Mouse (Mus musculus) lung, postnatal 0 days (tissue): Measurements from ENCODE around the gene Id3. TPM values are rescaled to one million over a fixed set of nuclear protein-coding genes. Genes with fewer than 3 reads are reported as not detected.

Experiments
- ATAC-seq: fragments of 200-750 bp; cut with Nextera tagmentation; 2 replicates; pipeline ENCODE4 v1.8.0; 2017; ENCODE audit warnings: moderate library complexity
- DNase-seq: peaks from one replicate; pipeline ENCODE4 v3.0.0-alpha.2; 2016; ENCODE audit warnings: low spot score
- H3K27ac ChIP-seq: fragments of 300-500 bp; sonication (generic); 2 replicates; pipeline ENCODE4 v1.5.1; 2014; ENCODE audit warnings: antibody characterized with exemption, mild to moderate bottlenecking, low read length, mixed read lengths
- H3K27me3 ChIP-seq: fragments of 300-500 bp; sonication (generic); replicated peaks from 2 replicates; pipeline ENCODE4 v1.6.1; 2014; ENCODE audit warnings: low read length, mixed read lengths; ENCODE audit not compliant: insufficient read depth
- H3K36me3 ChIP-seq: fragments of 300-500 bp; sonication (generic); 2 replicates; pipeline ENCODE4 v1.6.1; 2014; ENCODE audit warnings: low read length, mixed read lengths; ENCODE audit not compliant: insufficient read depth
- H3K4me1 ChIP-seq: fragments of 300-500 bp; sonication (generic); 2 replicates; pipeline ENCODE4 v1.6.1; 2014; ENCODE audit warnings: antibody characterized with exemption, low read depth, low read length, mixed read lengths; ENCODE audit not compliant: insufficient read depth
- H3K4me2 ChIP-seq: fragments of 300-500 bp; sonication (generic); replicated peaks from 2 replicates; pipeline ENCODE4 v1.6.1; 2014; ENCODE audit warnings: low read depth, mild to moderate bottlenecking, low read length, moderate library complexity, mixed read lengths
- H3K4me3 ChIP-seq: fragments of 300-500 bp; sonication (generic); 2 replicates; pipeline ENCODE4 v1.5.1; 2014; ENCODE audit warnings: low read depth, low read length
- H3K9ac ChIP-seq: fragments of 300-500 bp; sonication (generic); replicated peaks from 2 replicates; pipeline ENCODE4 v1.6.1; 2014; ENCODE audit warnings: low read depth, mild to moderate bottlenecking
- H3K9me3 ChIP-seq: fragments of 300-500 bp; sonication (generic); 2 replicates; pipeline ENCODE4 v1.6.1; 2016; ENCODE audit warnings: low read length, mixed read lengths
- CTCF ChIP-seq: IDR thresholded peaks from 2 replicates; pipeline ENCODE4 v1.5.1; 2016; ENCODE audit warnings: antibody characterized with exemption, mild to moderate bottlenecking
- EP300 ChIP-seq: IDR thresholded peaks from 2 replicates; pipeline ENCODE4 v1.6.1; 2016; ENCODE audit warnings: antibody characterized with exemption, mild to moderate bottlenecking, control low read depth
- WGBS: fragments of 180-500 bp; shearing (Covaris S2); extraction: QIAGEN DNeasy Blood & Tissue Kit; methylation state at CpG from one replicate; pipeline ENCODE4 v1.1.7; 2014; 5-methylcytosine and 5-hydroxymethylcytosine counted together
- polyA plus RNA-seq: library from polyadenylated mRNA; unstranded; fragments of >200 nt; fragmentation: Nextera tagmentation; extraction: Ambion mirVana; gene quantifications from 2 replicates; pipeline ENCODE4 v1.2.1, GENCODE M21; 2015

Gene Id3
- polyA plus RNA-seq, 1 experiment from 2014 or later, result 477 TPM

DNA sequence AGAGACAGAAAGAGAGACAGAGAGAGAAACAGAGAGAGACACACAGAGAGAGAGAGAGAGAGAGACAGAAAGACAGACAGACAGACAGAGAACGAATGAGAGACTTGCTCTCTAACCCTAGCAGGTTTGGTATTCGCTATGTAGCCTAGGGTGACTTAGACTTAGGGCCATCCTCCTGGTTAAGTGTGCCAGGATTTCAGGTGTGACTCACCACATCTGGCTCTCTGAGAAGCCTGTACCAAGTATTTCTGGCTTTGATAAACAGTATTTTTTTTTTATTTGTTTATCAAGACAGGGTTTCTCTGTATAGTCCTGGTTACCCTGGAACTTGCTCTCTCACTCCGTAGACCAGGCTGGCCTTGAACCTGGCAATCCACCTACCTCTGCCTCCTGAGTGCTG, 24.4 kb downstream of the Id3 start:
- 77% methylated on average over 3 of the region's 3 CpGs for WGBS
- no peaks in the 10 kb centered on the region for H3K4me1 ChIP-seq
- no peaks in the 10 kb centered on the region for H3K9me3 ChIP-seq
- H3K4me2 ChIP-seq, result no peak overlapping the region
- no peak for ATAC-seq
- H3K36me3 ChIP-seq, result no peaks in the 10 kb centered on the region
- no peak for DNase-seq
- no peak overlapping the region for H3K9ac ChIP-seq
- no peak overlapping the region for H3K4me3 ChIP-seq
- H3K27ac ChIP-seq, result no peak overlapping the region
- H3K27me3 ChIP-seq, result no peaks in the 10 kb centered on the region
- TF ChIP-seq EP300 (no peak), CTCF (no peak)

DNA sequence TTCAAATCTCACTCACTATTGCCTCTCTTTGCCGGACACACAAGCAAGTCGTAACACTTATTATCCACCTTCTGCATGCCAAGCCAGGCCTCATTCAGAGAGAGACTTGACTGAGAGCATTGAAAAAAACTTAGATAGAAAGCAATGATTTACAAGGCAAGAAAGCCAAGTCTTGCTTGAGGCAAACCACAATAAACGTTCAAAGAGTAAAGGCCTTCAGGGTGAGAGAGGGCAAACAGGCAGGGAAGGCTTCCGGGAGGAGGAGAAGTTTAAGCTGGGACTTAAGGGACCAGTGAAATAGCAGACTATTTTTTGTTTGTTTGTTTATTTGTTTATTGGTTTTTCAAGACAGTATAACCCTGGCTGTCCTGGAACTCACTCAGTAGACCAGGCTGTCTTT, 27.1 kb downstream of the Id3 start:
- DNase-seq, result no peak

DNA sequence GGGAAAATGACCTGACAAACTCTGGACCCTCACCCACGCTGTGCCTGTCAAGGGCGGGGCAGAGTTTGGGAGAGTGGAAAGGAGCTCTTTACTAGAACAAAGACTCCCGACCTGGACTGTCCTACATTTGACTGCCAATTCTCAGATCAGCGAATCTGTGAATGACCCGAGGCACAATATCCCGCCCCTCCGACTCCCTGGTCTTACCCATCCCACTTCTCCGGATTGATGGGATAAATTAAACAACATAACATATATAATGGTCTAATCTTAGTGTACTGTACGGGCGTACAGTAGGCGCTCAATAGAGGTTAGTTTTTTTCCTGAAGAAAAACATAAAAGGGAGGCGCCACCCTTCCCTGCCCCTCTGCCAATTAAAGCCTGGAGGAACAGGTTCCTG, 28.2 kb downstream of the Id3 start:
- no peak for TF ChIP-seq CTCF
- no peak for TF ChIP-seq EP300
- DNase-seq (peak; percentile 28), ATAC-seq (0 out of 2 replicates have a peak, but pooled peaks have one; percentile 20)
- Histone ChIP-seq H3K9ac (peak overlapping the region; percentile 58), H3K27ac (peak overlapping the region; percentile 47; the same call in 1 of the 2 replicates), H3K36me3 (no peaks in the 10 kb centered on the region), H3K27me3 (no peaks in the 10 kb centered on the region), H3K9me3 (no peaks in the 10 kb centered on the region), H3K4me2 (peak overlapping the region; percentile 100), H3K4me1 (peaks cover 35% of the 10 kb centered on the region), H3K4me3 (peak overlapping the region; percentile 74)
- WGBS, result 28% methylated on average over 12 of the region's 12 CpGs

More for the DNA sequence above, 27.1 kb downstream of the Id3 start:
- H3K4me2 ChIP-seq, result no peak overlapping the region
- no peak overlapping the region for H3K9ac ChIP-seq
- H3K36me3 ChIP-seq, result no peaks in the 10 kb centered on the region
- H3K27me3 ChIP-seq, result no peaks in the 10 kb centered on the region
- TF ChIP-seq CTCF (no peak), EP300 (no peak)
- no peak overlapping the region for H3K27ac ChIP-seq
- no peaks in the 10 kb centered on the region for H3K9me3 ChIP-seq
- 84% methylated on average over 4 of the region's 4 CpGs for WGBS
- peaks cover 26% of the 10 kb centered on the region for H3K4me1 ChIP-seq
- ATAC-seq, result no peak
- H3K4me3 ChIP-seq, result no peak overlapping the region

DNA sequence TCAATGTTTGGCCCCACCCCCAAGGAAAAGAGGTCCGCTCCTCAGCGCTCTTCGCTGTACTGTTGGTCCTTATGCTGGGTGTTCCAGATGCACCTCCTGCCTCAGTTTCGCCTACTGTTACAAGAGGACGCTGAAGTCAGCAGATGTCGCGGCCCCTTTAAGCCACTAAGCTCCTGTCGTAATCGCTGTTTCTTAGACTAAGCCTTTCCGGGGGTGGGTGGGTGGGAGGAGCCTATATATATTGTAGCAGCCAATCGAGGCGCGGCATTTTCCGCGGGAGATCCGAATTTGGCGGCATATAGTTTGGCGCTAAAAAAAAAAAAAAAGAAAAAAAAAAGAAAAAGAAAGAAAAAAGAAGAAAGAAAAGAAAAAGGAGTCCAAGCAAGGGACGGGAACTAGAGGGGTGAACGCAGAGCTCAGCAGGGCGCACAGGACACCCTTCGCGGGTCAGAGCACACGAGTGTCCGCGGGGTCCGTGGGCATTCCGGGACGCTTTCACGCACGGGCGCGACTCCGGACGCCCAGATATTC, 28.8 kb downstream of the Id3 start, which contains the start of gene E2f2:
TSS of gene E2f2 (plus strand) at position 384 of the 531 bp plus-strand sequence.
- Histone ChIP-seq H3K4me3 (peak within 1 kb of the TSS; percentile 74), H3K4me1 (peaks cover 42% of the 10 kb centered on the region), H3K4me2 (peak within 1 kb of the TSS; percentile 100), H3K9ac (peak within 1 kb of the TSS; percentile 58), H3K27me3 (no peaks in the 10 kb centered on the region), H3K9me3 (no peaks in the 10 kb centered on the region), H3K36me3 (no peaks in the 10 kb centered on the region), H3K27ac (peak within 1 kb of the TSS; percentile 52)
- TF ChIP-seq EP300 (no peak), CTCF (no peak)
- DNase-seq (peak; percentile 92), ATAC-seq (peak; percentile 65)
- WGBS, result 1% methylated on average over 23 of the region's 35 CpGs

DNA sequence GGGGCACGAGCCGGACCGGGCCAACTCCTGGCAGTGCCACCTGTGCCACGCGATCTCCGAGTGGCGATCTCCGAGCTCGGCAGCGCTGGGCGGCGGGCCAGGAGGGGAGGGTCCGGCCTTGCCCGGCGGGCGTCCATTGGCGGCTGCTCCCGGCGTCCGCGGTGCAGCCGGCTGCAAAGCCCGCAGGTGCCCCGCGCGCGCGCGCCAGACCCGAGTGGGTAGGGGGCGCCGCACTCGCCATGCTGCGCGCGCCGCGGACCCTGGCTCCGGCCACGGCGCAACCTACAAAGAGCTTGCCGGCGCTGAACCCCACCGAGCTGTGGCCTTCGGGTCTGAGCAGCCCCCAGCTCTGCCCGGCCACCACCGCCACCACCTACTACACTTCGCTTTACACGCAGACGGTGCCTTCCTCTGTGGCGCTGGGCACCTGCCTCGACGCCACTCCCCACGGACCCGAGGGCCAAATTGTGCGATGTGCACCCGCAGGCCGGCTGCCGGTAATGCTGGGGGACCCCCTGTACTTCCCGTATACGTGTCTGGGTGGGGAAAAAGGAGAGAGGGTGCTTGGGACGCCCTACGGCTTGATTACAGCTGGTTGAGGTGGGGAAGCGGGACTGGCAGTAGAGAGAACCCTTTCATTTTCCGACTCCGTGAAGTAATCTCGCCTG, 29.4 kb downstream of the Id3 start:
- TF ChIP-seq CTCF (no peak), EP300 (no peak)
- DNase-seq, result peak; percentile 70
- peak overlapping the region; percentile 74 for H3K4me3 ChIP-seq
- H3K4me2 ChIP-seq, result peak overlapping the region; percentile 100
- peaks cover 47% of the 10 kb centered on the region for H3K4me1 ChIP-seq
- no peaks in the 10 kb centered on the region for H3K9me3 ChIP-seq
- ATAC-seq, result peak; percentile 44
- no peaks in the 10 kb centered on the region for H3K27me3 ChIP-seq
- H3K27ac ChIP-seq, result peak overlapping the region; percentile 52
- peak overlapping the region; percentile 55 for H3K9ac ChIP-seq
- WGBS, result under 1% methylated on average over 60 of the region's 67 CpGs
- no peaks in the 10 kb centered on the region for H3K36me3 ChIP-seq

DNA sequence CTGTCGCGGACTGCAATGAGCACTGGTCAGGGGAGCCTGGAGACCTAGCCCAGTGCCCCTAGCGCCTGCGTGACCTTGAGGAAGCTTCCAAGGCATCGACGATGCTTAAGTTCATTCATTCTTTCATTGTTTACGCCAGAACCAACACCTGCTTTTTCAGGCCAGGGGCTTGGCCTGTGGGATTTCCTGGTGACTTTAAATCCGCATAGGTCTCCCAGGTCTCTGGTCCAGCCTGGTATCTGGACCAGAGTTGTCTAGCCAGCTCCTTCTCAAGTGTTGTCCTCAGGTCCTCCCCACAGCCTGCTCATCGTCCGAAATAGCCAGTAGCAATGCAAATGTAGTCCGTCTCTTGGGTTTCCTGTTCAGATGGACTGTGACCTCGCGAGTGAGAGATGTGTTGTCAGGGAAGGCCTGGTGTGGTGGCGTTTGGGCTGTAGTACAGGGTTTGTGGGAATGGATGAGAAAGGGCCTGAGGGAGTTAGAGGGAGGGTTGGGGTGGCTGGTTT, 30.0 kb downstream of the Id3 start:
- no peaks in the 10 kb centered on the region for H3K9me3 ChIP-seq
- H3K27ac ChIP-seq, result peak overlapping the region; percentile 52
- no peak for ATAC-seq
- no peaks in the 10 kb centered on the region for H3K27me3 ChIP-seq
- H3K36me3 ChIP-seq, result no peaks in the 10 kb centered on the region
- peak overlapping the region; percentile 74 for H3K4me3 ChIP-seq
- TF ChIP-seq CTCF (no peak), EP300 (no peak)
- H3K9ac ChIP-seq, result peak overlapping the region; percentile 55
- peaks cover 51% of the 10 kb centered on the region for H3K4me1 ChIP-seq
- no peak for DNase-seq
- 5% methylated on average over 14 of the region's 14 CpGs for WGBS
- H3K4me2 ChIP-seq, result peak overlapping the region; percentile 100
